Mouse (Mus musculus): ENCODE results near the gene Asic2. TPM values are rescaled to one million over a fixed set of nuclear protein-coding genes. Genes with fewer than 3 reads are reported as not detected.

The Asic2 gene
- total RNA-seq, 4 experiments from 2014 or later: 60.0 to 62.0 (median 60.9) TPM

DNA sequence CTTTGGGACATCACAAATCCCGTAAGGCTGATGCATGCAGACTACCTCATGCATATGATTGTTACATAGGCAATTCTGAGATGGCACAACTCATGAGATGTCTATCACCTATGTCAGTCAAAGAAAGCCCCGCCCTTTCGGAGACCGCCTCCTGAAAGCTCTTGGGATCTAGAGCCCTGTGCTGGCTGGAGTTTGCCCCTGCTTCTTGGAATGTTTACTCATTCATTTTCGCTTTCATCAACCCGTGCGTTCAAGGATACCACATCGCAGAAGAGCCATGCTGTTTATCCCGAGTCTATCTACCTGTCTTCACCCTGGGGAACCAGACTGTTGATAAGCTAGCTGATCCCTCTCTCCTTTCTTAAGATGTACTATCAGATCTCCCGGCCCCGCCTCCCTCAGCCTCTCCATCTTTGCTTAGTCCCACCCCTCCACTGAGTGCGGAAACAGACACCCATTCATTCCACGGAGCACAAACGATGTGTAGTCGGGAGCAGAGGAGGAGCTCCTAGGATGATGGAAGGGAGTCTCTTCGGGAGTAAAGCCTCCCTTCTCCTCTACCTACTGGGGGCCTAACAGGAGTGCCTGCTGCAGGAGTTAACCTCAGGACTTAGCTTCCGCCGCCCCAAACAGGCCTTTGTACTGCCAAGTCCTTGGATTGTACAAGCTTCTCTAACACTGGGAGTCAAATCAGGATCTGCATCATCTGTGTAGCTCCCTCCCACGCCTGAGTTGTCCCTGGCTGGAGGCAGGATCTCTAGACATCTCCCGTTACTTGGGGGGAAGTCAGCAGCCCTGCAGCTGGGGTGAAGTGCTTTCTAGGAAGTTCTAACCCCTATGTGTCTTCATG is 356.1 kb downstream of the Asic2 start:
- peak; percentile 27 to 41 for DNase-seq (ENCODE audit: low spot score in 2 of 2)

DNA sequence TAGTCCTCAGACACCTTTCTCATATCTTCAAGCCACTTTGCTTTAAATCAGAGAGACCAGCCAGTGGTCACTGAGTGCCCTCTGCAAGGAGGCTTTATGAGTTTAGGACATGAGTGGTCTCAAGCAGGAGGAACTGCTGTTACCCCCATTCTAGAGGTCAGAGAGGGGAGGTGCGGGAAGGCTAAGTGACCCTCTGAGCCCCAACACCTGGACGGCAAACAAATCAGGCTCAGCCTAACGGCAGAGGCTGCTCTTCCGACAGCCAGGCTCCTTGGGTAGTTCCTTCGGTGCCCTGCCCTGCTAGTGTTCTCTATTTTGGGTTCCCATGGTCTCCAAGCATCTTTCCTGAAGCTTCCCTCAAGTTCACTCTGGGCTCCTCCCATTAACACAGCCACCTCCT is 357.8 kb downstream of the Asic2 start:
- DNase-seq (ENCODE audit: low spot score in 2 of 2): no peak

DNA sequence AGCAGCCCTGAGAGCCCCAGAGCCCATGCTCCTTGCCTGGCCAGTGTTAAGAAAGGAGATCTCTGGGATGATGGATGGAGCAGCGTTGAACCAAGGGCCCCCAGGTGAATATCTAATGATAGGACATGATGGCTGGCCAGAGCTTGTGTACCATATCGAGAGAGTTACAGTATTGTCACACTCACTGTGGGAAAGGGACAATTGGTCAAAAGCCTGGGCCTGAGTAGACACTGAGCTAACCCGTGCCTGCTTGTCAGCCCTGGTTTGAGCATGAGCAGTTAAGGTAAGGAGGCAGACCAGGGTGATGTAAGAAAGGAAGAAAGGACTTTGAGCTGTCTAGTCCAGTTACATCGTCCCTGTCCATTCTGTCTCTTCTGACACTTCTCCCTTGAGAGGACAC is 365.3 kb downstream of the Asic2 start:
- no peak for DNase-seq (ENCODE audit: low spot score in 2 of 2)

DNA sequence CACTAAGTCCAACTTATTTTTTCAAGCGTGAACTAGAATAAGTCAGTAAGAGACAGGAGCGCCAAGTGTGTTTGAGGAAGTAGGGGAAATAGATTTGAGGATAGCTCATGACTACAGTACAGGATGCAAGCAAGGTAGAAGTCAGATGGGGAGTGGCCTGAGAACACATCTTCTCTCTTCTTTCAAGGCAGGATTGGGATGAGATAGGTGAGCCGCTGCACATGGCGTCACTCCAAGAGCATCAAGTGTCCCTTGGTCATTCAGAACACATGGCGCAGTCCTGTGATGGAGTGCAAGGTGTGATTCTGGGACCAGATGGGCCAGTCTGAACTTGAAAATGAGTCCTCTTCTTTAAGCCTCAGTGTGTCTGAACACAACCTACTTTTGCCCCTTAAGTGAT is 366.5 kb downstream of the Asic2 start:
- no peak for DNase-seq (ENCODE audit: low spot score in 2 of 2)

DNA sequence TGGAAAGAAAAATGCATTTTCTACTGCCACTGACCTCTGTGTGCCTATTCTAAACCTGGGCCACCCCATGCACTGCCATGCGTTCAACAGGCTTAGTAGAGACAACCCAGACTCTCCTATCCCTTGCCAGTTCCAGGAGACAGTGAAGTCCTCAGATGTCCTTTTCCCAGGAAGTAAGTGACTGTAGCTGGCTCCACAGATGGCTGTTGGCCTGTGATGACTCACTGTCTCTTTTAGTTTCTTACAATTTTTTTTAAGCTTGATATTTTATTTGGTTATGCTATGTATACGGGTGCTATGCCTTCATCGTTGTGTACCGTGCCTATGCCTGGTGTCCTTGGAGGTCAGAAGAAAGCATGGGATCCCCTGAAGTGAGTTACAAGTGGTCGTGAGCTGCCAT is 370.7 kb downstream of the Asic2 start:
- DNase-seq (ENCODE audit: low spot score in 2 of 2): no peak

DNA sequence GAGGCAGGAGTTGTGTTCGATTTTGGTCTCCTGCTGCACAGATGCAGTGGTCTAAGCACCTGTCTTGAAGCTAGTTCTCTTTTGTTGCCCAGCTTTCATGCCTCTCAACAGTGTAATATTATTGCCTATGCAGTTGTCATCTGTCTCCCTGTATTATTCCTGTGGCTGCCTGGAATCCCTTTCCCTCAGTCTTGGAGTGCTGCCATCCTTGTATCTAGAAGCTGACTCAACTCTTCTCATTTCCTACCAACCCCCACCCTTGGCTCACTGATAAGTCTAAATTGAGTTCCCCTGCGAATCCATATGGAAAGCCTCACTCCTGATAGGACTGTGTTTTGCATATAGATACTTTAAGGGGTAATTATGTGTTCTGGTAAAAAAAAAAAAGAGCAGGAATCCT is 373.0 kb downstream of the Asic2 start:
- peak in 1 of 2 experiments; percentile 65 for DNase-seq (ENCODE audit: low spot score in 2 of 2)

DNA sequence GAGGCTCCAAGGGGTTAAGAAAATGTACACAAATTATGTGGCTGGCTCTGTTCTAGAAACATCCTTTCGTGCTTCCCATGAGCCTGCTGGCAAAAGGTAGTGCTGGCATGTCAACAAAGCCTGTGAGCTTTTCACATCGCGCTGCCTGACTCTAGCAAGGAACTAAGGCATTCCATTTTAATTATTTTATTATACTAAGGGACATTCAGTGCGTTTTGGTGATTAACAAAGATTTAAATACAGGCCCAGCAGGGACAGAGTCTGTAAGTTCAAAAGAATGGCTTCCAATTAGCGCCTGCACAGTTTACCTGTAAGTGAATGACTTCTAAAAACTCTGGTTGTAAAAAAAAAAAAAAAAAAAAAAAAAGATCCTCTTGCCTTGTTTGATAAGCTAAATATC is 375.5 kb downstream of the Asic2 start:
- no peak for DNase-seq (ENCODE audit: low spot score in 2 of 2)

DNA sequence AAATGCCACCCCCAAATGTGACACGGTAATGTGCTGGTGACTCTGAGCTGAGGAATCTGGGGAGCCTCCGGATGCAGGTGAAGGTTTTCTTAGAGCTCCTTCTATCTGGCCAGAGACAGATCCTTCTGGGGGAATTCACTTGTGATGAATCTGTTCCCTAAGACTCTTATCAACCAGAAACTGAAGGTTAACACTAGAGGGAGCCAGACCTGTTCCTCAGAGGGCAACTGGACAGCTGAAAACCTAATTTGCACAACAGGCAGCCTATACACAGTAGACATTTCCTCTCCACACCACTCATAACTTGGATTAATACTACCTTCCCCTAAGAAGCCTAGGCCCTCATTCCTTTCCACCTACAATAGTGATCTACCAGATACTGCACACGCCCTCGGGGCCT is 377.3 kb downstream of the Asic2 start:
- DNase-seq (ENCODE audit: low spot score in 2 of 2): no peak

DNA sequence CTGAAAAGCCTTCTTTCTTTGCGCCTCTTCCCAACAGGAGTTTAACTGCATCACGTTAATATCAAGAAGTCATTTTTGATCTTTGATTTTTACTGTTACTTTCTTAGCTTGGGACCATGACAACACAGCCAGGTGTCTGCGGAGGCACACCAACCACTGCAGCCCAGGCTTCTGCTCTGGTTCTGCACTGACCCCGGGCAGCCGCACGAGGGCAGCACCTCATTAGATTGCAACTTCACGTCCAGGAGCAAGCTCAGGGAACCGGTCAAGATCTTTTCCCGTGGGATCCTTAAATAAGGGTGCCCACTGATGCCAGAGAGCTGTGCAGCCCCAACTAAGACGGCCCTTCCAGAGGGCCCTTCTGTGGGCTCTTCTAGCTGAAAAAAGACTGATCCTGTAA is 379.6 kb downstream of the Asic2 start:
- peak; percentile 64 to 66 for DNase-seq (ENCODE audit: low spot score in 2 of 2)

DNA sequence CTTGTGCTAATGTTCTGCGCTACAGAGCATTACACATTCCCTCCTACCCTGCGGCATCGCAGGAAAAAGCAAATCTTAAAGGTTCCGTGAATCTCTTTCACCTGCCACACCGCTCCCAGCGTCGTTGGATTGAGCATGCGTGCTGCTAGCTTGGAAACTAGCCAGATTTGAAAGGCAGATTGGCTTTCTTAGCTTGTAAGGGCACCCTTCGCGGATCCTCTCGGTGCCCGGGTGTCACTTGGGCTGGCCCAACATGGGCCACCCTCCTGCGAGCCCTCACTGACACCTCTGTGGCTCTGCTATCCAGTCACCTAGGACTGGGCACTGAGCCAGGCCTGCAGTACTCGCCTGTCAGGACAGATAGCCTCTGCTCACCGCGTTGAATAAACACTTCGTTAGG is 380.3 kb downstream of the Asic2 start:
- DNase-seq (ENCODE audit: low spot score in 2 of 2): peak in 1 of 2 experiments; percentile 26

DNA sequence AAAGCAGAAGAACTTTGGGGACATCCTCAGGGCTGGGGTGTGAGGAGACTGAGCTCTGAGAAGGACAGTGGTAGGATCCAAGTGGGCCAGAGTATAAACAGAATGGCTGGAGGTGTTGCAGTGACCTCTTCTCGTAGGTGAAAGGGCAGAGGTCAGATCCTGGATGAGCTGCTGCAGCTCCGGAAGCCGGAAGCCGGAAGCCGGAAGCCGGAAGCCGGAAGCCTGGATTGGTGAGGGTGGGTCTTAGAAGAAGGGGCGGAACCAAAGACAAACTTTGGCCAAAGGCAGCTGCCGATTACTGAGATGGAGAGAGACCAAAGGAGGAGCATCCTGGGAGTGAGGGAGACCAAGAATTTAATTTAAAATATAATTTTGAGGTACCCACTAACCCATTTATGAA is 381.1 kb downstream of the Asic2 start:
- DNase-seq (ENCODE audit: low spot score in 2 of 2): no peak

DNA sequence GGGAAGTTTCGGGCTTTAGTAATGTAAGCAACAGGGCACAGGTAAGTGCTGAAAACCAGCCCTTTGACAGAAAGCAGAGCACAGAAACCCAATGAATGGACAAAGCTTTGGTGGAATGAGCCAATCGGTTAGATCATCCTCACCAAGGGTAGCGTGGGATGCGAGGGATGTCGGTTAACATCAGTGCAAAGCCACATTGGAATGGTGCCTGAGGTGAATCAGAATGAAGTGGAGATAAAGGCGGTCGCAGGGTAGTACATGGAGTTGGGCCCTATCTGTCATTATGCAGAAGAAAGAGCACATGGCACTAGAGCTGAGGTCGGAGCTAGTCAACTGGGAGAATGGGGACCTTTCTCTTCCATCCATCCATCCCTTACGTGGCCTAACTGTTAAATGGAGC is 383.8 kb downstream of the Asic2 start:
- DNase-seq (ENCODE audit: low spot score in 2 of 2): no peak

DNA sequence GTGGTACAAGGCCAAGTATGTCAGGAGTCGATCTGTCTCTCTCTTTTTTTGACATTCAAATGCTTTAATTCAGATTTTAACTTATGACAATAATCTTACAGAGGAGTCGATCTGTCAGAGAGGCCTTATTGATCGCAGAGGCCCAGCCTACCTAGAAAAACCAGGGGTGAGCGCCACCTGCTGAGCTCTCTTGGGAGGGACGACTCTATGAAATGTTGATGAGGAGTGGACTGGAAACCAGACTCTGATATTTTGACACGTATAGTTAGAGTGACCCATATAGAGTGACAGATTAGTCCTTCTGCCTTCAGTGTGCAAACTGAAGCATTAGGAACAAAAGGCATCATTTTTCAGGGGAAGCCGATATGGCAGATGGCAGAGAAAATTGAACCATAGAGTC is 385.1 kb downstream of the Asic2 start:
- no peak for DNase-seq (ENCODE audit: low spot score in 2 of 2)

DNA sequence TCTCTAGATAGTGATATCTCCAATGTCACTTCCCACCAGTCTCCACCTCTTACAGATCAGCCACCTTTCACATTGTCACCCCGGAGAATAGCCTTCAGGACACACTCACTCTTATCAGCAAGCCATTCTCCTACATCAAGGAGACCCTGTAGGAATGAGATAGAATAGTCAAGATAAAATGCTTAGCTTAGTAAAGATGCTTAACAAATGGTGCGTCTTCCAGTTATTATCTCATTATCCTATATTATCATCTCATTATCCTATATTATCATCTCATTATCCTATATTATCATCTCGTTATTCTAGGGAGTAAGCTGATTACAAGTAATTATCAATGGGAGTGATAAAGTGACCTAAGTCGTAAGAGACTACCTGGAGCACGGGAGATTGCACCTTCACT is 386.1 kb downstream of the Asic2 start:
- no peak for DNase-seq (ENCODE audit: low spot score in 2 of 2)

DNA sequence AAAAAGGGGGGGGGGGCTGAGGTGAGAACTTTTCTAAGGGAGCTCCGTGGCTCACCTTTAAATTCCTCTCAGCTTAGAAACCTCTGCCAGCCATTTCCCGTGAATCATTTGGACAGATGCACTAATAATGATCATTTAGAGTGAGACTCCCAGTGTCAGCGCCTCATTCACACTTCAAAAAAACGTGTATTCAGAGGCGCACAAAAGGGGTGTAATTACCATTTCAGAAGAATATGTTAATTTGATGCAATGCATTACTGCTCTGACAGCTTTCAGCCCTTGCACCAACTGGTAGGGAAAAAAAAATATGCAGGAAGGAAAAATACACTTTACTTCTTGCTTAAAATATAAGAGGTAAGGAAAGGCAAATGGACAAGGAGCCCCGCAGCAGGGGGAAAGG is 388.5 kb downstream of the Asic2 start:
- no peak for DNase-seq (ENCODE audit: low spot score in 2 of 2)

DNA sequence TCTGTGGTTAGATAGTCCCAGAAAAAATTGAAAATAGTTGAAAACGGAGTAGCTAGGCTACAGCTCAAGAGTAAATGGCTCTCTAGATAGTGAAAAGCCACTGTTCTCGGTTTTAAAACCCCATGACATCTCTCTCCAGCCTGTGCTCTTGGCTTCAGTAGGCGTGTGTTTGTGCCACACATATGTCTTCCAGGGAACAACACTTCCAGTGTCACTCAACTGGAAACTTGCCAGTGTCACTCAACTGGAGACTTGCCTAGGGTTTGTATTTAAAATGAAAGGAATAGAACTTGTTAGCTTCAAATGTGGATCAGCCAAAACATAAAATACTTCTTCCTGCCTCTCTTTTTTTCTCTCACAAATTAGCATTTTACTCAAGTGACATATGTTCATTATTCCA is 397.9 kb downstream of the Asic2 start:
- no peak for DNase-seq (ENCODE audit: low spot score in 2 of 2)

DNA sequence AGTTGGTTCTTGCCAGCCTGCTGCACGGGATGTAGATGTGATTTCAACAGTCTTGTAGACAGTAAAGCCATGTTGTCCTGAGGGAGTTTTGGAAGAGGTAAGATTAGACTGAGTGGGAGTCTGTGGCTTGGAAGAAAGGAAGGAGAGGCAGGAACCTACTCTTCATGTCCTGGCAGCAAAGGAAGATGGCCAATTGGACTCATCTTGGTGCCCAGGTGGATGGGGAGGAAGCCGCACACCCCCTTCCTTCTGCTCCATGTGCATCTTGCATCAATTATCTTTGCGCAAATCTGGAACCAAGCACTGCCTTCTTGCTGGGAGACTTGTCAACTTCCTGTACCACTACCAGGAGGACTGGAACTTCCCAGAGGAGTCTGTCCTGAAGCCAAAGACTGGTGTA is 403.4 kb downstream of the Asic2 start:
- DNase-seq (ENCODE audit: low spot score in 2 of 2): peak in 1 of 2 experiments; percentile 32

DNA sequence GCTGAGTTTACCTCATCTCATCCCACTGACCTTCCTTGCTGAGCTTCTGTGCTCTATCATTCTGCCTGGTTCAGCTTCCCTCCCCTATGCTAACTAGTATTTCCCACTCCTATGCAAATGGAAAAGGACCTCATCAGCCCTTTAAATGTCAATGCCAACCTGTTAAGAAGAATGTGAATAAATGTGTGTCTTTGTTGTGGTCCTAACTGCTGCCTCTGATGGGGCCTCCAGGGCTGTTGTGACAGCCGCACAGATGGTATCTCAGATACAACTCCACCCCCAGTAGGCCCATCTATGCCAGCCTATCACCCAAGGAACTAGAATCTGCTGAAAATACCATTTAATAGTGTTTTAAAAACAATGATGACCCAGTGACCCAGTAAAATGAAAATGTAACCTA is 407.9 kb downstream of the Asic2 start:
- DNase-seq (ENCODE audit: low spot score in 2 of 2): no peak

DNA sequence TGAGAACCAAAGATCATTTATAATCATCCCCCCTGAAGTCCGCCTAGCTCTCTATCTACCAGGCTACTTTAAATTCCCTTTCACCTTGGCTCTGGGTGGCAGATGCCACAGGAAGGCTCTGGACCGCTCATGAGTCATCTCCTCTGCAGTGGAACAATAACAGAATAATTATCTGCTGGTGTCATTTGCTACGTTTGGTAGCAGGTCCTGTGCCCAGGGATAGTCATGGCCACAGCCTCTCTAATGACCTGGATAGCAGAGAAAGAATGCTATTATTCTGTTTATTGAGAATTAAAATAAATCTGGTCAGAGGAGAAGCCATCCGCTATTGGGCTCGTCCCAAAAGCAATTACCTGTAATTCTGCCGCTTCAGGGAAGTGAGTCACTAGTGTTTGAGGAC is 425.1 kb downstream of the Asic2 start:
- DNase-seq (ENCODE audit: low spot score in 2 of 2): no peak

DNA sequence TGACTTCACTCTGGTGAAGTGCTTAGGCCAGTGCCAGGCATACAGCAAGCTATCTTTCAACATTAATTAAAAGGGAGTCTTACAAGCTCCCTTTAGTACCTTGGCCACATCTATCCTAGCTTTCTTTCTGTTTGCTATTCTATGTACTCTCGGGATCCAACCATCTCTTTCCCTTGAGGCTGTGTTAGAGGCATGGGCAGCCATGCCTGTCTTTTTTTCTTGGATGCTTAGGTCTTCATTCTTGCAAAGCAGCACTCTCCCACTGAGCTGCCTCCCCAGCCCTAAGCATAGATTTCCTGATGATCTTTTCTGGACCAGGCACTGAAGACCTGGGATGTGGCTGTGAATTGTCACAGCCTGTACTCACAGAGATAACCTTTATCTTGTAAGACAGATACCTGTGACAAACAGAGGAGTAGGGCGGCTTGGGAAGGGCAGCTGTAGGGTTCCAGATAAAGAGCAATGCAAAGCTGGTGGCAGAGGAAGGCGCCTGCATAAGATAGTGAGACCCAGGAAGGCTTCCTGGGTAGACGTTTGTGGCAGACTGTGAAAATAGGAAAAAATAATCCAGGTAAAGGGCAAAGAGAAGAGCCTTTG is 433.0 kb downstream of the Asic2 start:
- no peak for DNase-seq (ENCODE audit: low spot score in 2 of 2)

DNA sequence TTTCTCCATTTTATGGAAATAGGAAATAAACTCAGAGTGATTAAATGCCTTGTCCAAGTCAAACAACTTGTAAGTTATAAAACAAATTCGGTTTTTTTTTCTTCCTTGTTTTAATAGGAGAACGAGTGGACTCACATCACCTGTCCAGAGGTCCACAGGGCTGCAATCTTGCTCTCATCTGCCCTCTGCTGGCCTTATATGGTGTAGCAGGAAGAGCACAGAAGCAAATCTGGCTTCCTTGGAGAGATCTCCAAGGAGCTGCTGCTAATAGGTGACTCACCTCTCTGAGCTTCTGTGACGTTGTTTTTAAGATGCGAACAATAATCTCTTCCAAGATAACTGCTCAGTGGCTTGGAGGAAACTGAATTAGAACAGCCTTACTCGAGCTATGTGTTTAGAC is 433.6 kb downstream of the Asic2 start:
- peak in 1 of 2 experiments; percentile 24 for DNase-seq (ENCODE audit: low spot score in 2 of 2)

DNA sequence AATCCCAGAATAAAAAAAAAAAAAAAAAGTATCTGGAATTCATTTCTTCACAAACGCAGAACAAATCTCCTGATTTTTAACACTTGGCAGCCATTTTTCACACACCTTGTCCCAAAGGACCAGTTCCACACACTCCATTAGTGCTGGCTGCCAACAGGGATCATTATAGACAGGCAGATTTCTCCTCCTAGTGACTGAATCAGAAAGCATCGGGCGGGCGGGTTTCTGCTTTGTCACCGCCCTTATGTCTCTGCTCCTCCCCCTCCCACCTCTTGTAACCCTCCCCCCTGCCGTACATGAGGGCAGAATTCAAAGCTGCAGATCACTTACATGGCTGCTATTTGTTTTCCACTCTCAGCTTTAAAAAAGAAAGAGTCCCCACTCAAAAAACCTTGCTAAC is 436.4 kb downstream of the Asic2 start:
- no peak for DNase-seq (ENCODE audit: low spot score in 2 of 2)

DNA sequence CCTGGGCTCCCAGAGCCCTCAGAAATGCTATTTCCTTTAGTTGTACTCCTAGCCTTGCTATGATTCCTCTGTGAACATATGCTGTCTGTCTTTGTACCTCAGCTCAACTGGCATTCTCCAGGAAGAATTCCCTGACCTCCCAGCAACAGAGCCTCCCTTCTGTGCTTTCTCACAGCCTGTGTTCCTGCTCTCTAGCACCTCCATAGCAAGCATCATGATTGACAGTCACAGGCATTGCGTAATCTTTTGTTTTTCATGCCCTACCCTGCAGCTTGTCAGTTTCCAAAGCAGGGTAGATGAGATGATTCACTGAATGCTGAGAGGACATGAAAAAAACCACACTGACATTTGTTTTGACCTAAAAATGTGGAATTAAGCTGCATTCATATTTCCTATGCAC is 445.3 kb downstream of the Asic2 start:
- no peak for DNase-seq (ENCODE audit: low spot score in 2 of 2)
